Mouse (Mus musculus): ENCODE results near the gene Elmo2.

- TF ChIP-seq MAFK (IDR thresholded peaks at IDR 0.05; ENCODE audit: insufficient read depth, low read depth, low read length) (no peak), ZC3H11A (IDR thresholded peaks at IDR 0.05; ENCODE audit: borderline replicate concordance, low read depth, low read length) (no peak), ZNF384 (IDR thresholded peaks at IDR 0.05; ENCODE audit: low read depth, low read length) (no peak), HCFC1 (IDR thresholded peaks at IDR 0.05; ENCODE audit: borderline replicate concordance, insufficient read depth, low read length) (no peak)
These were observed 49.2 kb upstream of the Elmo2 start for GRCm38 (mm10) chr2:165375478-165375877.
